Mouse (Mus musculus) liver, embryonic 14.5 days (tissue): ENCODE measurements at regions not wholly inside any gene's neighbourhood (a gene's known extent, or its start where the extent isn't known, plus 50 kb on each side); places are given as distances from the start of the nearest gene placed in this dataset.

Source experiments
- CTCF ChIP-seq: IDR thresholded peaks from 2 replicates; pipeline ENCODE4 v1.5.1; 2016; ENCODE audit warnings: antibody characterized with exemption, low read depth, control low read depth
- EP300 ChIP-seq: IDR thresholded peaks from 2 replicates; pipeline ENCODE4 v1.6.1; 2016; ENCODE audit warnings: antibody characterized with exemption, low read depth

DNA sequence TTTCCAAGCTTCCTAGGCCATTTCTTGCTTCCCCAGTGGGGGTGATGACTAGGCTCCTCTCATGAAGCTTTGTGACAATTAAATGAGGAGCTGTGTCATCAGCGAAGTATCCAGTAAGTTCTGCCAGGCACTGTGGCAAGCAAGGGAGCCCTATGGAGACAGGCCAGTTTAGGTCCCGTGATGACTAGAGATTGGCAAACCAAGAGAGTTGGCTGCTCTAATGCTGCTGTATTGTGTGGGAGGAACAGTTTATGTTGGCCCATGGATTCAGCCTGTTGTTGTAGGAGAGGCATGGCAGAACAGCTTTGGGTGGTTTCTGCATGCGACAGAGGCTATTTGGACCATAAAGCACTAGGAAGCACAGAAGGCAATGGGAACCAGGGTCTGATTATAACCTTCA, 86.4 kb upstream of the Zfp618 start:
- no peak for TF ChIP-seq CTCF
- TF ChIP-seq EP300, result no peak
